Mouse (Mus musculus) embryonic facial prominence, embryonic 11.5 days (tissue): ENCODE measurements around the gene Ltbp3. TPM values are rescaled to one million over a fixed set of nuclear protein-coding genes. Genes with fewer than 3 reads are reported as not detected.
"Not testable (repeated sequence)": the region's sequence is repeated elsewhere in the genome, so short reads cannot be mapped to it uniquely, and the experiment has no call there.

ENCODE experiments used
- ATAC-seq: fragments of 200-750 bp; cut with Nextera tagmentation; replicated peaks from 2 replicates; pipeline ENCODE4 v1.8.0; 2017; ENCODE audit warnings: low read depth; ENCODE audit not compliant: insufficient number of reproducible peaks, low FRiP score, low TSS enrichment
- DNase-seq: peaks from one replicate; pipeline ENCODE4 v3.0.0-alpha.2; 2015; ENCODE audit warnings: low spot score
- H3K27ac ChIP-seq: fragments of 300-500 bp; sonication (generic); replicated peaks from 2 replicates; pipeline ENCODE4 v1.5.1; 2014; ENCODE audit warnings: mild to moderate bottlenecking, low read depth, low read length, control low read depth
- H3K27me3 ChIP-seq: fragments of 300-500 bp; sonication (generic); 2 replicates; pipeline ENCODE4 v1.6.1; 2014; ENCODE audit warnings: mild to moderate bottlenecking, low read length, moderate library complexity, mixed read lengths; ENCODE audit not compliant: control insufficient read depth, insufficient read depth
- H3K36me3 ChIP-seq: fragments of 300-500 bp; sonication (generic); replicated peaks from 2 replicates; pipeline ENCODE4 v1.6.1; 2014; ENCODE audit warnings: low read depth, mild to moderate bottlenecking, low read length, moderate library complexity, mixed read lengths; ENCODE audit not compliant: control insufficient read depth, insufficient read depth
- H3K4me1 ChIP-seq: fragments of 300-500 bp; sonication (generic); 2 replicates; pipeline ENCODE4 v1.6.1; 2014; ENCODE audit warnings: low read length, mixed read lengths; ENCODE audit not compliant: control insufficient read depth, insufficient read depth
- H3K4me2 ChIP-seq: fragments of 300-500 bp; sonication (generic); 2 replicates; pipeline ENCODE4 v1.6.1; 2014; ENCODE audit warnings: low read depth, mild to moderate bottlenecking, control low read depth, low read length, moderate library complexity
- H3K4me3 ChIP-seq: fragments of 300-500 bp; sonication (generic); 2 replicates; pipeline ENCODE4 v1.5.1; 2014; ENCODE audit warnings: low read depth, low read length, control low read depth
- H3K9ac ChIP-seq: fragments of 300-500 bp; sonication (generic); replicated peaks from 2 replicates; pipeline ENCODE4 v1.6.1; 2014; ENCODE audit warnings: mild to moderate bottlenecking, control low read depth, low read length
- H3K9me3 ChIP-seq: fragments of 300-500 bp; sonication (generic); replicated peaks from 2 replicates; pipeline ENCODE4 v1.6.1; 2016; ENCODE audit warnings: mild to moderate bottlenecking, low read length, inconsistent platforms, mixed read lengths; ENCODE audit not compliant: control insufficient read depth
- WGBS: fragments of 180-500 bp; shearing (Covaris S2); extraction: QIAGEN DNeasy Blood & Tissue Kit; methylation state at CpG from one replicate; pipeline ENCODE4 v1.1.7; 2014; 5-methylcytosine and 5-hydroxymethylcytosine counted together
- polyA plus RNA-seq: library from polyadenylated mRNA; unstranded; fragments of >200 nt; fragmentation: Nextera tagmentation; extraction: Ambion mirVana; gene quantifications from 2 replicates; pipeline ENCODE4 v1.2.1, GENCODE M21; 2014

The Ltbp3 gene
- polyA plus RNA-seq, 1 experiment from 2014 or later = 5.9 TPM

- not testable (repeated sequence) for H3K27me3 ChIP-seq, H3K4me3 ChIP-seq, H3K4me1 ChIP-seq, H3K27ac ChIP-seq, H3K9ac ChIP-seq, H3K4me2 ChIP-seq, DNase-seq, H3K9me3 ChIP-seq
- WGBS = 44% methylated on average over 7 of the region's 7 CpGs
- peak; percentile 41 for ATAC-seq
- H3K36me3 ChIP-seq = peaks cover 25% of the 10 kb centered on the region
Measured at GRCm38 (mm10) chr19:5793917-5794770, 53.4 kb downstream of the Ltbp3 start.

GRCm38 (mm10) chr19:5794771-5795576, 54.3 kb downstream of the Ltbp3 start:
- Histone ChIP-seq H3K9me3 (no peaks in the 10 kb centered on the region), H3K27me3 (no peaks in the 10 kb centered on the region), H3K9ac (no peak overlapping the region), H3K4me1 (peaks cover 7% of the 10 kb centered on the region), H3K4me3 (no peak overlapping the region), H3K4me2 (no peak overlapping the region), H3K36me3 (peaks cover 25% of the 10 kb centered on the region), H3K27ac (no peak overlapping the region)
- DNase-seq = no peak
- peak; percentile 58 for ATAC-seq
- WGBS = 43% methylated on average over 5 of the region's 5 CpGs

GRCm38 (mm10) chr19:5795668-5796572, 55.2 kb downstream of the Ltbp3 start:
- DNase-seq (no peak), ATAC-seq (no peak)
- Histone ChIP-seq H3K4me2 (peak overlapping the region; percentile 86), H3K27me3 (no peaks in the 10 kb centered on the region), H3K9ac (peak overlapping the region; percentile 53; the same call in 1 of the 2 replicates), H3K36me3 (peaks cover 25% of the 10 kb centered on the region), H3K4me3 (peak overlapping the region; percentile 96), H3K9me3 (no peaks in the 10 kb centered on the region), H3K4me1 (peaks cover 7% of the 10 kb centered on the region), H3K27ac (no peak overlapping the region)
- 79% methylated on average over 11 of the region's 11 CpGs for WGBS

GRCm38 (mm10) chr19:5796573-5797111, 55.9 kb downstream of the Ltbp3 start:
- DNase-seq = no peak
- Histone ChIP-seq H3K36me3 (peaks cover 25% of the 10 kb centered on the region), H3K9me3 (no peaks in the 10 kb centered on the region), H3K4me3 (peak overlapping the region; percentile 96), H3K27me3 (no peaks in the 10 kb centered on the region), H3K27ac (no peak overlapping the region), H3K9ac (peak overlapping the region; percentile 53), H3K4me2 (peak overlapping the region; percentile 86), H3K4me1 (peaks cover 7% of the 10 kb centered on the region)
- ATAC-seq = no peak
- 73% methylated on average over 7 of the region's 7 CpGs for WGBS

GRCm38 (mm10) chr19:5797381-5798111, 56.8 kb downstream of the Ltbp3 start:
- Histone ChIP-seq H3K9ac (peak overlapping the region; percentile 53), H3K36me3 (peaks cover 25% of the 10 kb centered on the region), H3K4me2 (peak overlapping the region; percentile 86), H3K4me3 (peak overlapping the region; percentile 96), H3K9me3 (no peaks in the 10 kb centered on the region), H3K27ac (peak overlapping the region; percentile 16; the same call in 1 of the 2 replicates), H3K27me3 (no peaks in the 10 kb centered on the region), H3K4me1 (peaks cover 7% of the 10 kb centered on the region)
- WGBS = 30% methylated on average over 7 of the region's 7 CpGs
- ATAC-seq = no peak
- no peak for DNase-seq

GRCm38 (mm10) chr19:5798700-5799479, 58.2 kb downstream of the Ltbp3 start:
- peaks cover 25% of the 10 kb centered on the region for H3K36me3 ChIP-seq
- DNase-seq (no peak), ATAC-seq (no peak)
- H3K4me1 ChIP-seq = peaks cover 7% of the 10 kb centered on the region
- no peaks in the 10 kb centered on the region for H3K27me3 ChIP-seq
- no peak overlapping the region for H3K27ac ChIP-seq
- H3K4me2 ChIP-seq = peak overlapping the region; percentile 86
- no peaks in the 10 kb centered on the region for H3K9me3 ChIP-seq
- peak overlapping the region; percentile 65 for H3K9ac ChIP-seq
- H3K4me3 ChIP-seq = peak overlapping the region; percentile 96
- 10% methylated on average over 7 of the region's 7 CpGs for WGBS
